22 mouse cellular contexts compared by ENCODE assay signal in genomic region chr4:53014421-53014820, GRCm38 (mm10). TPM values are rescaled to one million over a fixed set of nuclear protein-coding genes. Genes with fewer than 3 reads are reported as not detected.
"Had no signal": no experiment of that assay in that cellular context is flagged by ENCODE, and none has a peak within 500 bp of the region (broad histone marks: within the 10 kb centered on the region; RNA-seq: fewer than 3 reads in every experiment).

No protein-coding gene starts in this region.

- H3K9ac ChIP-seq: lung, embryonic 15.5 days; midbrain, embryonic 13.5 days; midbrain, embryonic 15.5 days; neural tube, embryonic 12.5 days; stomach, embryonic 15.5 days had no signal

- H3K4me2 ChIP-seq: lung, embryonic 15.5 days; midbrain, embryonic 11.5 days; midbrain, embryonic 13.5 days; midbrain, embryonic 15.5 days; neural tube, embryonic 12.5 days; stomach, embryonic 15.5 days had no signal

- H3K4me3 ChIP-seq: lung, embryonic 15.5 days; megakaryocyte, embryonic 14.5 days; midbrain, embryonic 13.5 days; midbrain, embryonic 15.5 days; neural tube, embryonic 12.5 days; stomach, embryonic 15.5 days had no signal

- H3K27ac ChIP-seq: lung, embryonic 15.5 days; macrophage; midbrain, embryonic 13.5 days; midbrain, embryonic 15.5 days; neural tube, embryonic 12.5 days; stomach, embryonic 15.5 days; stomach, postnatal 0 days had no signal

- H3K9me3 ChIP-seq: lung, embryonic 15.5 days; midbrain, embryonic 15.5 days; neural tube, embryonic 12.5 days; stomach, embryonic 15.5 days had no signal

- ATAC-seq: lung, postnatal 0 days; midbrain, embryonic 13.5 days; midbrain, embryonic 15.5 days had no signal

- DNase-seq: lung, adult 2 months; lung, postnatal 14 days; lung, postnatal 36 days; right cerebral cortex, postnatal 14 days; thymus, adult 2 months; thymus, postnatal 25 days; thymus, postnatal 4 days had no signal

- H3K27me3 ChIP-seq: lung, embryonic 15.5 days; megakaryocyte, embryonic 14.5 days; midbrain, embryonic 13.5 days; midbrain, embryonic 15.5 days; neural tube, embryonic 12.5 days; stomach, embryonic 15.5 days had no signal

RNA-seq across cellular contexts. Expression of gene Nipsnap3a, which starts 25.3 kb away (rescaled TPM):
- polyA plus RNA-seq: lung, adult 2 months; lung, embryonic 15.5 days; lung, postnatal 0 days; macrophage; midbrain, embryonic 11.5 days; midbrain, embryonic 13.5 days; midbrain, embryonic 15.5 days; midbrain, postnatal 0 days; neural tube, embryonic 12.5 days; neural tube, embryonic 14.5 days; spleen, adult 2 months; stomach, embryonic 15.5 days; stomach, postnatal 0 days; thymus, adult 2 months; urinary bladder, adult 2 months had no signal

RNA-seq across cellular contexts. Expression of gene Olfr270, which starts 50.1 kb away (rescaled TPM):
- polyA plus RNA-seq: lung, adult 2 months; lung, embryonic 15.5 days; lung, postnatal 0 days; macrophage; midbrain, embryonic 11.5 days; midbrain, embryonic 13.5 days; midbrain, embryonic 15.5 days; midbrain, postnatal 0 days; neural tube, embryonic 12.5 days; neural tube, embryonic 14.5 days; spleen, adult 2 months; stomach, embryonic 15.5 days; stomach, postnatal 0 days; testis, adult 2 months; thymus, adult 2 months; urinary bladder, adult 2 months had no signal
